Mouse (Mus musculus): ENCODE results near the gene Lama4.
A peak's percentile ranks its signal among the peaks of the same experiment; 100 is the strongest.

The Lama4 gene

DNA sequence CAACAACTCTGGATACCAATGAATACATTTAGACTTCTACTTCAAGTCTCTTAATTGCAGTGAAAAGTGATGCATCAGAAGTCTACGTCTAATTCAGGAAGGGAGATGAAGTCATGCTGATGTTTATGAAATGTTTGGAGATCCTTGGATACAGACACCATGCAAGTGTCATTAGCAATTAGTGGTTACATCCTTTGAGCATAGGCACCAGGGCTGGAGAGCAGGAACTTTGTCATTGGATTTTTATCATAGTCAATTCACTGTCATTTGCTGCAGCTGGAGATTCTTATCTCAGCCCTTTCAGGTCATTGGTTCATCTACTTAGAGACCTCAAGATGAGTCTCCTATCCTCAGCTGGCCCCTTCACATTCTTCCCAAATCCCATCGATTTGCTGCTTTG is 30.6 kb downstream of the Lama4 start:
- DNase-seq = no peak

DNA sequence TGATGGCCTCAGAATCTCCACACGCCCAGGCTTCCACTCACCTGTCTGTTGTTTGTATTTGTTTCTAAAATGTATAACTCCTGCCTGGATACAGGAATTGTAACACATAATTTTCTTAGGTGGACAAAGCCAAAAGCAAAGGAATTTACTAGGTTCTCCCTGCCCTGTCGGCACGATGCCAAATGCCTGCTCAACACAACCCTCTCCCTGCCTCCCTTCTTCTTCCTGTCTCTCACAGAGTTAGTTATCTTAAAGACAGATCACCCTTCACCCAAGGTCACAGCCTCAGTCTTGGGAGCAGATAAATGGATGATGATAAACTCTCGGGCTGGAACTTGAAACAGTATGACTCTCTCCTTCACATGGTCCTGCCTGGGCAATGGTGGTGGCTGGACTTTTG is 35.6 kb downstream of the Lama4 start:
- no peak for DNase-seq

DNA sequence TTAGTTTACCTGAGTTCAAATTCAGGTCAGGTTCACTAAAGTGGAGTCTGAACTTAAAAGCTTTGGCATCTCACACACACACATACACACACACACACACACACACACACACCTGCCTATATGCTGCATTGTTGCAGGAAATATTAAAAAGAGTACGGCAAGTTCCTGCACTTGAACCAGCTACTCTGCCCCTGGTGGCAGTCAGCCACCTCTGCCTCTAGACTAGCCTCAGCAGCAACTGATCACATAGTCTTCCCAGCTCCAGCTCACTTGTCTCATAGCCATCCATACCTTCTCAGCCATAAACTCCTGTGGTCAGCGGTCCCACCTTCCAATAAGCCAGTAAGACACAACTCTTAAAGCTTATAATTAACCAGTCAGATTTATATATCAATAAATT is 37.2 kb downstream of the Lama4 start:
- DNase-seq = peak; percentile 20

DNA sequence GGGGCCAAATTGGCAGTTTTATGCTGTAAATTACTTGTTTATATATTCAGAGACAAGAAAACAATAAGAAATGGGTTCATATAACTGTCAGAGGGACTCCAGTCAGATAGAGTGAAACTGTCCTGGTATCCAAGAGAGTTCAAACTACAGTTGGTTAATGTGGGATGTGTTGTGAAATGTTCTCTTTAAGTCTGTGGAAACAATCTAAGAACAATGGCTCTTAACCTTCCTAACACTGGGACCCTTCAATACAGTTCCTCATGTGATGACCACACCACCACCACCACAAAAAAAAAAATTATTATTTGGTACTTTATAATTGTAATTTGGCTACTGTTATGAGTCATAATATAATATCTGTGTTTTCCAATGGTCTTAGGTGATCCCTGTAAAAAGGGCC is 38.2 kb downstream of the Lama4 start:
- DNase-seq = no peak

DNA sequence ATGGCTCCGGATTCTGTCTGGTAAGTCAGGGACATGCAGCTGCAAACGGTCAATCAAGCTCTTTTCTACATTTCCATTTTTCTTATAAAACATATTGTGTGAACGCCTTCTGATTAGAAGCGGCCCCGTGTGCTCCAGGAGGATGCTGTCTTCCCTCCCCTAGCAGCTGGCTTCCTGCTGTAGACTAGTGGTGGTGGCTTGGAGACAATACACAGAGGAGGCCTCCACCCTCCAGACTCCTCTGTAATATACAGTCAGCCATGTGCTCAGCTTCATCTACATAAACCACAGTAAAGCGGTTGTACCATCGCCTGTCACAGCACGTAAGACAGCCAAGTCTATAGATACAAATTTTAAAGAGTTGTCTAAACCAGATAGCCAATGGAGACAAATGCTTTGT is 40.2 kb downstream of the Lama4 start:
- DNase-seq = no peak

DNA sequence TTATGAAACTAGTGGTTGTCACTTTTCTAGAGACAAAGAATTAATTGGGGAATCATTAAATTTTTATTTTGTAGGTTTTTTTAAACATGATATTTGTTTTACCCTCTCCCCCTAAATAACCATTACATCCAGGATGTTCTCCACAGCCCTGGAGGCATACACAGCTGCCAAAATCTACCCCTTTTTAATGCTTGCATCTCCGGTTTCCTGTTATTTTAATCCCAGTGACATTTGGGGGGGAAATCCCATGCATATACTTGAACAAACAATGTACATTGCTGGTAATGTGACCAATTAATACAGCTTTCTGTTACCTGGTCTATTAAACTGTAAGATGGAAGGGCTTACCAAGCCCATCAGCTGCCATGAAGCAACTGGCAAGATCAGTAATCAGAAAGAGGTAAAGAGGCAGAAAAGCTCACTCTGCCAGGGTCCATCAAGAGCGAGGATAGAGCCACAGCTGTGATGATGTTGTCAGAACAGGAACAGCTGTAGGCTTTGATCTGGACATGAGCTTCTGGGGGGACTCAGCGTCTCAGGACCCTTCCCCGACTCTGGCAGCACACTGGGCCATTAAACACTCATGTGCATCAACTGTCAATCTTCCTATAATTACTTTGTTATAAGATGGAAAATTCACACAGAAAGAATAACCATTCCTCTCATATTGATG is 41.3 kb downstream of the Lama4 start:
- no peak for DNase-seq

DNA sequence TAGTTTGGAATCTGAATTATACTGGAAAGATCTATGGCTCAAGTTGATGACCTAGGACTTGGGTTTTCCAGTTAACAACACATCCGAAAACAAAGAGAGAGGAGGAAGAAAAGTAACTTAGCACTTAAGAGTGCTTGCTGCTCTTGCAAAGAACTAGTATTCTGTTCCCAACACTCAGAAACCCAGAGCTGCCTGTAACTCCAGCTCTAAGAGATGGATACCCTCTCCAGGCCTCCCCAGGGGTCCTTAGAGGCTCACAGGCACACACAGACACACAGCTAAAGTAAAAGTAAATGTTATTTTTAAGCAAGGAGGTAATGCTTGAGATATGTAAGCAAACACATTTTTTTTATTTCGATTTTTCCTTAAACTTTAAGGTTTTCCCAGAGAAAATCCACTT is 49.5 kb downstream of the Lama4 start:
- DNase-seq = no peak

DNA sequence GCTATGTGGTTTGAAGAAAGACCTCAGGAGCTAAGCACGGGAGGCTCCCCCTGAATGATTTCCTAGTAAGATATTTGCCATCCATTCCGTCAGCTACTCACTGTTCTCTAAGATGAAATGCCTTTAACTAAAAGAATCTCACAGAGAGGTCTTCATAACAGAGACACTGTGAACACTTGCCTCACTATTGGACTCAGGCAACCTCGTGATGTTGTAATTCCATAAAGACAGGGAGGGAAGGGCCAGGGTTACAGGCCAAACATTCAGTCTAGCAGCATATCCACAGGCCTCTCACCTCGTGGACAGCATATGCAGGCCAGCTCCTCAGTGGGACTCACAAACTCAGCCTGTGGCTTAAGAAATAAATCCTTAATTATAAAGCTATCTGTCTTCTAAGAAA is 52.7 kb downstream of the Lama4 start:
- no peak for DNase-seq

DNA sequence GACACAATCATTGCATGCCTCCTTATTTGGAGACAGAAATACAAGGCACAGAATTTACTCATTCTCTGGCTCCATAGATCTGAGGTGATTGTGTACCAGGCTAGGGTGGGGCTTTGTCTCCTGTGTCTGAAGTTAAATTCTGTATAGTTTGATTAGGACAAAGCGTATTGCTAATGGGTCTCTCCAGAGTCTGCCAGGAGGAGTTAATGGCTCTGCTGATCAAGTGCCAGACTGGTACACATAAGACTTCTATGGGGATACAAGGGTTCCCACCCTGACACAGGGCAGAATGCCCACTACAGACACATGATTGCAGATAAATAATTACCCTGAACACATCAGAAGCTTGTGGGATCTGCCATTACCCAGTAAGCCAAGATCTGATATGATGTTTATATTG is 53.3 kb downstream of the Lama4 start:
- DNase-seq = no peak

DNA sequence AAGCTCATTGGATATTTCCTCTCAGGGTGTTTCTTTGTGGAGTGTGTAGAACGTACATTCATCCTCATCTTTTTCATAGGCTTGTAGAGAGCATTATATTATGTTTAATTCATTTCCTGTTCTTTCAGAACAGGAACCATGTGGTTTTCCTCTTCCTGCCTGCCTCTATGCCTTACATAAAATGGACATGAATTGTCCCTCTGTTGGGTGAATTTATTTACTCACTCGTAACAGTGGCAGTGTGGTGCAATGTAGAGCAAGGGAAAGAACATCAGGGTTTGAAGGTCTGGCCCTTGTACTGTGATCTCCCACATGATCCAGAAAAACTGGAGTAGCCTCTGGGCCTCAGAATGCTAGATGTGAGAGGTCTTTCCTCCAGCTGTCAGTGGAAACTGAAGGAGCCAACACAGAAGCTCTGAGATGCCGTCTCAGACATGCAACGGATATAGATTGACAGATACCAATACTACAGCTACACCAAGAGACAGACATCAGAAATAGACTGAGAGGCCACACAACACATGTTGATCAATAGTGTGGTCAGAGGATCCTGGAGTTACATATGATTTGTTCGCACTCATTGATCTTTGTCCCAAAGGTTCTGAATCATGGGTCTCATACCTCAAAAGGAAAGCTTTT is 58.4 kb downstream of the Lama4 start:
- peak; percentile 54 for DNase-seq

DNA sequence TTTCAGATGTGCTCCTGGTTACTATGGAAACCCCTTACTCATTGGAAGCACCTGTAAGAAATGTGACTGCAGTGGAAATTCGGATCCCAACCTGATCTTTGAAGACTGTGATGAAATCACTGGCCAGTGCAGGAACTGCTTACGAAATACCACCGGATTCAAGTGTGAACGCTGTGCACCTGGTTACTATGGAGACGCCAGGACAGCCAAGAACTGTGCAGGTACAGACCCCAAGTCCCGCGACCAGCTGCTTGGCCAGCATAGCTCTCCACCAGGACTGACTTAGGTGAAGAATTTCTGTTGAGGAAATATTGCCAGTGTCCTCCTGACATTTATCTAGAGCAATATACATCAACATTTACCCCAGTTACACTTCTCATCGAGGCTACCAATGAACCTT is 61.2 kb downstream of the Lama4 start:
- DNase-seq = no peak

DNA sequence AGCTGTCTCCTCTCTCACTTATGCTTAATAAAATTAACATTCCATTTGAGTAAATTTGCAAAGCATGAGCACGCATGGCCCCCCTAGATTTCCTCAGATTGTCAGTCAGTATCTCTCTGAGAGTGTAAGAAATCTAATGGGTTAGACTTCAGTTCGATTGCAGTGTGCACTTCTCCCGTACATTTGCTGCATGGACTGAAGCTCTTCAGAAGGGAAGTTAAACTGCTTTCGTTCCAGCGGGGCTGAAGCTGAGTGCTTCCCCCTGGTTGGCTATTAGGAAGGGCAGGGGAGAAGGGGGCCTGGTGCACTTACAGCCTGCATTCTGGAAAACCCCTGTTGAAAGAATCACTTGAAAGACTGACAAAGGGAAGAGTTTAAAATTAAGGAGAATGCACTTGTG is 61.7 kb downstream of the Lama4 start:
- DNase-seq = no peak

DNA sequence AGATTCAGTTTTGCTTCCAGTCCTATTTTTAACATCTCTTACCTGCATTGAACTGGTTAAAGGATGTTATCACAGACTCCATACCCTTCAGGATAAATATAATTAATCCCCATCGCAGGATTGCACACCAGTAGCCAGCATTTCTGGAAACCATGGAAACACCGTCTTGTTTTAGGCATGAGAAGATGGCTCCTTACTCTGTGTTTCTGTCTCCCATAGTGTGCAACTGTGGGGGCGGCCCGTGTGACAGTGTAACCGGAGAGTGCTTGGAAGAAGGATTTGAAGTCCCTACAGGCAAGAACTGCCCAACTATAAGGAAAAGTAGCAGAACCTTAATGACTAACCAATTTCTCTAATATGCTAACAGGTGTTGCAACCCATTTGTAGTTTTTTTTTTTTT is 63.1 kb downstream of the Lama4 start:
- no peak for DNase-seq

DNA sequence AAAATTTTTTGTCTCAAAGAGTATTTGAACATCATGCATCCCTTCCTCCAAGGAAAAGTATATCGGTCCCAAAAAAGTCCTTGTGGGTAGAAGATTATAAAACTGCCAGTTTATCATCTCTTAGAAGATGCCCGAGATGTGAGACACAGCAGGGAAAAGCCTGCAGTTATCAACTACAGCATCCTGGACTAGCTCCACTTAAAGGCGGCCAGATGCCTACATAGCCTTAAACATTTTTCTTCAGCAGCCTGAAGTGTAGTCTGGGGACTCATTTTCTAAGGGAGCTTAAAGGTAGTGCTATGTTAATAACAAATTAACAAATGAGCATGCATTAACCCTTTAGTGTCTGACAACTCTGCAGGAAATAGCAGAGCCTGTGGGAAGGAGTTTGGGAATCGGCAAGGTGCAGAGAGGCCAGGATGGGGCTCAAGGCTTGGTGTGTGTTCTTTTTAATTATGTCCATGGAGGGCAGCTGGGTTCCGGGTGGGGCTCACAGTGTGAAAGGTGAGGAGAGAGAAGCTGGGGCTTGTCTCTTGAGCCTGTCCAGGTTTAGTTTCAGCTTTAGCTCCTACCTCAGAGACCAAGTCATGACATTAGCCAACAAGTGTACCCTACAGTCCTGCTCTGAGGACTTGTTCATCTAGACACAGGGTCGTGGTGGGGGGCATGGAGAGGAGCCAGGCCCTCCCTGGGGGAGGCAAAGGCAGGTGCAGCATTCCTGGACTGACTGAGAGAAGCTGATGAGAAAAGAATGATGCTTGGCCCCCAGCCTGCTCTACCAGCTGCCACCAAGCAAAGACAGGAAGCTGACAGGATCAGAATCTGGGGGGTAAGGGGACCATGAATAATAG is 64.2 kb downstream of the Lama4 start:
- no peak for DNase-seq

DNA sequence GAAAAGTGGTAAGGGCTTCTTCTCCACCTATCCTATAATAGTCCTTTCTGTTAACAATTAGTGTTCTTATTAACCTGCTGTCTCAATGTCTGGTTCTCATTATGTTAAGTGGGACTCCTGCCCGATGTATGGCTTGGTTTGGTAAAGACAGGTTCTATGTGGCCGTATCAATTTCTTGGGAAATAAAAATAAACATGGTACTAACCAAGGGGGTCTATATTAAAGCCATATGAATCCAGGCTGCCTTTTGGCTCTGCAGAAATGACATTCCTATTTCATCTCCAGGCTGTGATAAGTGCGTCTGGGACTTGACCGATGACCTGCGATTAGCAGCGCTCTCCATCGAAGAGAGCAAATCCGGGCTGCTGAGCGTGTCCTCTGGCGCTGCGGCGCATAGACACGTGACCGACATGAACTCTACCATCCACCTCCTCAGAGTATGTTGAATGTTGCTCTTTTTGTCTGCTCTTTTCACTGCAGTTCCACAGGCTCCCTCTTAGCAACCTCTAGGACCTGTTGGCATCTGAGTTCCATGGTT is 64.9 kb downstream of the Lama4 start:
- no peak for DNase-seq

DNA sequence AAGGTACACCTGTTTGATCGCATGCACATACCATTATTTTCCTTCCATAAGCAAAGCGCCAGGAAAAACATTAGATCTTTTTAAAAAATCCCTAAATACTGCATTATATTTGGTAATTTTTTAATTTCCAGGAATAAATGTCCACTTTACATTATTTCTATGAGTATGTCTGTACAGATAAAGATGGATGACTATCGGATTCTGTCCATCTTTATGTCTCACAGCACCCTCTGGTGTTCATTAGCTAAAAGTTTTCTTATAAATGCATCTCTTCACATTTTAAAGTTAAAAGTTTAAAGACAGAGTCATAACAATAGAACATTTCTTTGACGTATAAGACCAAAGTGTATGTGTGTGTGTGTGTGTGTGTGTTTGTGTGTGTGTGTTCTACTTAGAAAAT is 74.2 kb downstream of the Lama4 start:
- DNase-seq = no peak

DNA sequence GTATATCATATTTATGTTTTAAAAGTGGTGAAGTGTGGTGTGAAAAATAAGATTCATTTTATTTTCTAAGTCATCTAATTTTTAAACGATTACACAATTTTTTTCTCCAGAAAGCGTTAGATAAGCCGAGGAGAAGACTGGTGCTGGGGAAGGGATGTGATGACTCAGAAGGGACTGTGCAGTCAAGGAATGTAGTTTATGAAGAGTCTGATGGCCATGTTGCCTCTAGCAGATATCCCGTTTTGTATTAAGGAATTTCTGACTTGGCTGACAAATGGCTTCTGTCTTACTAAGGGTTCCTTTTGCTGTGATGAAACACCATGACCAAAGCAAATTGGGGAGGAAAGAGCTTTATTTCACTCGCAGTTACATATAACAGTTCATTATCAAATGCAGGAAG is 74.7 kb downstream of the Lama4 start:
- no peak for DNase-seq

DNA sequence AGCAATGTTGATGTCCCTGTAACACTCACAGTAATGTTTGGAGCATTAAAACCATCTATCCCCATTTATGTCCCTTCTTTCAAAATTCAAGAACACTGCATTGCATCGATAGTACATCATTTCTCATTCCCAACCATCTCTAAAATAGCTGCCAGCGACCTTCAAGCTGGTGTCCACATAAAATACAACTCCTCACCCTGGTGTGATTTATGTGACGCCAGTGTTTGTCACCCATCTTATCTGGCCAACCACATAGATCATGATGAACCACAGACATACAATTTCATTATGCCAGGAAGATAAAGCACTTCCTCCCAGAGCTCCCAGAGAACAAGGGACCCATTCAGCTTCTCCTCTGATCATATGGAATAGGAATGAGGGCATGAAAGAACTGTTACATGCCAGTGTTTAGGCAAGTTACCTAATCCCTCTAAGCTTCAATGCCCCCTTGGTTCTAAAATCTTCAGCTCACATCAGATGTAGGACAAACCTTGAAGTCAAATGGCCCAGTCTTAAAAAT is 79.2 kb downstream of the Lama4 start:
- no peak for DNase-seq

DNA sequence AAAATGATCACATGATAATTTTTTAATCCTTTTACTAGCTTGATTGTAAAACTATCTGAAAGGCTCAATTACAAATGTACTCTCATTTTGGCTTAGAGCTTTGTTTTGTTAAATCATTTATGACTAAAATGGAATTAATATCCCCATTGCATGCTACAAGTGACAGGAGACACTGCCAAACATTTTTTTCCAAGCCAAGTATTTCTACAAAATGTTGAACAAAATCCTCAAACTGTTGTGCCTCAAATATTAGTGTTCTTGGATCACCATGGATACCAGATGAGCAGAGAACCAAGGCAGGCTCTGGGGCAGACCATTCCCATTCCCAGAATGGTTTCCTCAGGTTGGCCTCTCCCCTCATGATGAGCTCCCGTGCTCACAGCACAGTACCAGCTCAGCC is 79.8 kb downstream of the Lama4 start:
- DNase-seq = no peak

DNA sequence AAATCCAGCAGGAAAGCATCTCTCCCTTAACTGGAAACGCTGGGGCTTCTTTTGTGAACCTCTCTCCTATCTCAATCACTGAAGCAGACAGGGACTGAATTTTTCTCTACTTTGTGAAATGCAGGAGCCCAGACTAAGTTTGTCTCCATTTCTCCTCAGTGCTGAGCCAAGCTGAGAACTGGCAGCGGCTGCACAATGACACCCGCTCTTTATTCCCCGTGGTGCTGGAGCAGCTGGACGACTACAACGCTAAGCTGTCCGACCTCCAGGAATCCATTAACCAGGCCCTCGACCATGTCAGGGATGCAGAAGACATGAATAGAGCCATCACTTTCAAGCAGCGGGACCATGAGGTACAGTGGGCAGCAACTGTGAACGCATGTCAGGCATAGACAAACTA is 82.5 kb downstream of the Lama4 start:
- no peak for DNase-seq

DNA sequence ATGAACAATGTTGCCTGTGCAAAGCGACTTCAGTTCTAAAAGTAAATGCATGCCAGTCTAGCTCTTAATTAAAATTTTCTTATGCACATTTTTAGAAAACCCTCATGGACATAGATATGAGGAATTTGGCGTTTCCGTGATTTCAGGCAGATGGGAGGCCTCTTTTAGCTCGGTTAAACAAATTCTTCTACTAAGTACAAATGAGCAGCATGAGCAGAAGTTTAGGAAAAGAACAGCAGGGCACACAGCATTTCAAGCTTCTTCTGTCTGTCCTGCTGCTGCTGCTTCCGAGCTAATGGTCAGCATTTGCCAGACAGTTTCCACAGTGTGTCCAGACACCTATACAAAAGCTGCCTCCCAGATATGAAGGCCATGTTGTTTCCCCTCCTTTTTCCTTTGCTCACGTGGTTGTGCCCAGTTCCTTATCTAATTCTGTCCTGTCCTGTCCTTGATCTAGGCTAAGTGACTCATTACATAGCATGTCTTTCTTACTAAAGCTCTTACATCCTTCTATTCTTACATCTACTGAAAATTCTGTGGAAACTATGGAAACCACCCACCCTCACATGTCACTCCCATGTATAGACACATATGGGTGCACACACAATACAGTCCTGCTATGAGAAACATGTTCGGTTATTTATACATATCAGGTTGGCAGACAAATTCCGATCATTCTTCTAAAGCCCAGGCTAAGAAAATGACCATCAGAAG is 84.4 kb downstream of the Lama4 start:
- DNase-seq = no peak

DNA sequence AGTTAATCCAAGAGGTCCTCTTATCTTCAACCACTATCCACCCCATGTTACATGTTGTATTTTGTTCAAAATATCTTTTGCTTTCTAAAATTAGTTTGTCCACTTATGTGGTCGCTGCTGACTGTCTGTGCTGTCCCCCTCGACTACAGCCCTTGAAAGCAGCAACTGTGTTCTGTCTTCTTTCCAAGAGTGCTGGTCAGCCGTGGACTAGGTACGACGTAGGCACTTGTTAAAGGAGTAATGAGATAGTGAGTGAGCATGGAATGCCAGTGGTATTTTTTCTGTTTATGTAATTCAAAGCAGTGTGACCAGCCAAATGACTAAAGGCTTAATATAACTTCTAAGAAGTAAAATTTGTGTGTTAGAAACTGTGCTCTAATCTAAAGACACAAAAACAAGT is 90.7 kb downstream of the Lama4 start:
- DNase-seq = no peak

DNA sequence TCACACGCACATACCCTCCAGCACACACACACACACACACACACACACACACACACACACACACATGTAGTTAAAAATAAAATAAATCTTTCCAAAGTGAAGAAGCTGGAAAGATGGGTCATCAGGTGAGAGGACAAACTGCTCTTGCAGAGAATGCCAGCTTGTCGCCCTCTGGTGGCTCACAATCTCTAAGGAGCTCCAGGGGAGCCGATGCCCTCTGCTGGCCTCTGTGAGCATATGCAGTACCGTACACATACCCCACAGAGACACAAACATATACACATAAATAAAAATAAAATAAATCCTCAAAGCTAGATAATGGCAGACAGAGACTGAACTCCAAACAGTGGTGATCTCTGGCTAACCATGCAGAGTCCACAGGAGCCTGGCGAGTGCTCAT is 99.4 kb downstream of the Lama4 start:
- DNase-seq = peak; percentile 57
